Mouse (Mus musculus): Measurements from ENCODE around the gene Hoxc12. TPM values are rescaled to one million over a fixed set of nuclear protein-coding genes. Genes with fewer than 3 reads are reported as not detected.

The Hoxc12 gene
- total RNA-seq (2015) (not detected in 2 replicates), total RNA-seq (2017) (not detected in 2 replicates)

- no peak for ATAC-seq (ENCODE audit: poor library complexity, severe bottlenecking)
Observed at GRCm38 (mm10) chr15:102936279-102936972, at the start of gene Hoxc12. Hoxc12 (plus strand) TSS chr15:102936757.

GRCm38 (mm10) chr15:102895115-102895514, 41.4 kb upstream of the Hoxc12 start:
- ATAC-seq (ENCODE audit: poor library complexity, severe bottlenecking), result no peak

- ATAC-seq (ENCODE audit: poor library complexity, severe bottlenecking), result no peak
Observed at GRCm38 (mm10) chr15:102904946-102905345, 31.6 kb upstream of the Hoxc12 start.

GRCm38 (mm10) chr15:102909536-102909935, 27.0 kb upstream of the Hoxc12 start:
- ATAC-seq (ENCODE audit: poor library complexity, severe bottlenecking), result no peak

DNA sequence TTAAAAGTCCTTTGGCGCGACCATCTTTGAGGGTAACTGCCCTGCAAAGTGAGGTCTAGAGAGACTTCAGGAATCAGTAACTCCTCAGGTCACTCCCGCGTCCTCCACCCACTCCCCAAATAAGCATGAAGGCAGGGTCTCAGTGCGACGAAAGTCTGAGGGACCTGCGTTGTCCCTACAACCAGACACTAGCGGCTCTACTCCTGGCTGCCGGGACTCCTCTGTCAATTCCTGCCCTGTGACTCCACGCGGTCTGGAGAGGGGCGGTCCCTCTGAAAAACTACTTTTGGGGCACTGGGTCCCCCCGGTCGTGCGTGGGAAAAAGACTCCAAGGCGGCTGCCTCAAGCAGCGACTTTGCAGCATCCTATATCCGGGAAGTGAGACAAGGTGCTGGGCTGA, 26.5 kb upstream of the Hoxc12 start:
- ATAC-seq (ENCODE audit: poor library complexity, severe bottlenecking), result no peak

GRCm38 (mm10) chr15:102910496-102911095, 26.0 kb upstream of the Hoxc12 start:
- ATAC-seq (ENCODE audit: poor library complexity, severe bottlenecking), result no peak

- ATAC-seq (ENCODE audit: poor library complexity, severe bottlenecking), result no peak
Observed at GRCm38 (mm10) chr15:102913038-102913585, 23.4 kb upstream of the Hoxc12 start.

GRCm38 (mm10) chr15:102917972-102918572, 18.5 kb upstream of the Hoxc12 start:
- ATAC-seq (ENCODE audit: poor library complexity, severe bottlenecking), result no peak

GRCm38 (mm10) chr15:102918611-102919265, 17.8 kb upstream of the Hoxc12 start:
- no peak for ATAC-seq (ENCODE audit: poor library complexity, severe bottlenecking)

- ATAC-seq (ENCODE audit: poor library complexity, severe bottlenecking), result no peak
Observed at GRCm38 (mm10) chr15:102919336-102920180, 17.0 kb upstream of the Hoxc12 start.

DNA sequence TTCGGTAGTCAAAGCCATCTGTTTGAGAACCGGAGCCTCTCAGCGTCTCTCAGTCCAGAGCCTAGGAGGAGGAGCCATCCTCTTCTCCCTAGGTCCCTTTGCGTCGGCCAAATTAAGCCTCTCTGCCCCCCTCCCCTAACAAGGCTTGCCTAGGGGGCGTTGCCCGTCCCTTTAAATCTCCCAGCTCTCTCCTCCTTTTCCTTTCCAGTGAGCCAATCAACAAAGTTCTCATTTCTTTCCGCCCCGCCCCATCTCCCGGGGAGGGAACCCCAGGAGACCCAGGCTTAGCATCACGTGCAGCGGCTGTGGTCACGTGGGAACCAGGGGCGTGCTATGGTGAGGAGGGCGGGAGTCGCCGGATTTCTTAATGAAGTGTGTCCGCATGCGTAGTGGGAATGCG, 15.9 kb upstream of the Hoxc12 start:
- ATAC-seq (ENCODE audit: poor library complexity, severe bottlenecking), result no peak

GRCm38 (mm10) chr15:102921053-102922011, 15.2 kb upstream of the Hoxc12 start, which contains the start of gene Hoxc13:
Hoxc13 (plus strand) TSS chr15:102921103.
- no peak for ATAC-seq (ENCODE audit: poor library complexity, severe bottlenecking)

DNA sequence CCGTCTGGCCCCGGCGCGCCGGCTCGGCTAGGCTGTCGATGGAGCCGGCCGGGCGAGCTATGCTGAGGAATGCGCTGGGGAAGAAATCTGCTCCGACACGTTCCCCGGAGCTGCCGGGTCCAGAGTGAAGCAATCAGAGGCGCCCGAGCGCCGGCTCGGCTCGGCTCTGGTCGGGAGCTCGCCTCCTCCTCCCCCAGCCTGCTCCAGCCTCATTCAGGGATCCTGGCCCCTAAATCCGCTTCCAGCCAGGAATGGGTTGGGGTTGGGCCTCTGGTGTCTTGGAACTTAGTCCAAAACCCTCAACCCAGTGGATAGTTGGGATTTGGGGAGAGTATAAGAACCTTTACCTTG, 14.6 kb upstream of the Hoxc12 start:
- ATAC-seq (ENCODE audit: poor library complexity, severe bottlenecking), result no peak

DNA sequence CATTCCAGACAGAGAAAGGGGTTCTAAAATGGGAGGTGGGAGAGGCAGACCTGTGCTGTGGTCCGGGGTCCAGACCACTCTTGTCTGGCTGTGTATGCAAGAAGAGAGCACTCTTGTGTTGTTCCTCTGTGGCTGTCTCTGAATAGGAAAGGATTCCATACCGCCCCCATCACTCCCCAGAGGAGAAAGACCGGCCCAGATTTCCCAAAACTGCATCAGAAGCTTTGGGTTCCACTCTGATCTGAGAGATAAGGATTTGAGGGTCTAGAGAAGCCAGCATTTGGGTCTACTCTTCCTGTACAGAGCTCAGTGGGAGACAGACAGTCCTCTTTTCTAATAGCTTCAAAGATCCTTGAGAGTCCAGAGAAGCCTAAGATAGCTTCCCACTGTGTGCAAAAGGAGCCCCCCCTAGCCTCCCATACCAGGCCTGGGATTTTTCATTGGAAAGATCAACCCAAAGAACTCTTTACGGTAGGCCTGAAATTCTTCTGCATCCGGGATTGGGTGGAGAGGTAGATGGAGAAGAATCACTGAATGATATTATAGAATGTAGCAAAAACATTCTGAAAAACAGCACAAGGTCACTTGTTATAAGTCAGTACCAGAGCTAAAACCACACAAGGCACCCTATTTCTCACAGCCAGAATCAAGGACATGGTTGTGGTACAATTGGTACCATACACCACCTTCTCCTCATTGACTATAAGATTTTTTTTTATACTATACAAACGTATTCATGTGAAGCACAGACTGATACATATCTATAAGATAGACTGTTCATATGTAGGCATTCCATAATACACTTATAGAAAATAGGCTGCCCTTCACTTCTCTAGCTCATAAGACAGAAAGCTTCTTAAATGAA, 13.7 kb upstream of the Hoxc12 start:
- ATAC-seq (ENCODE audit: poor library complexity, severe bottlenecking), result no peak

- ATAC-seq (ENCODE audit: poor library complexity, severe bottlenecking), result no peak
Observed at GRCm38 (mm10) chr15:102927032-102927645, 9.4 kb upstream of the Hoxc12 start.

DNA sequence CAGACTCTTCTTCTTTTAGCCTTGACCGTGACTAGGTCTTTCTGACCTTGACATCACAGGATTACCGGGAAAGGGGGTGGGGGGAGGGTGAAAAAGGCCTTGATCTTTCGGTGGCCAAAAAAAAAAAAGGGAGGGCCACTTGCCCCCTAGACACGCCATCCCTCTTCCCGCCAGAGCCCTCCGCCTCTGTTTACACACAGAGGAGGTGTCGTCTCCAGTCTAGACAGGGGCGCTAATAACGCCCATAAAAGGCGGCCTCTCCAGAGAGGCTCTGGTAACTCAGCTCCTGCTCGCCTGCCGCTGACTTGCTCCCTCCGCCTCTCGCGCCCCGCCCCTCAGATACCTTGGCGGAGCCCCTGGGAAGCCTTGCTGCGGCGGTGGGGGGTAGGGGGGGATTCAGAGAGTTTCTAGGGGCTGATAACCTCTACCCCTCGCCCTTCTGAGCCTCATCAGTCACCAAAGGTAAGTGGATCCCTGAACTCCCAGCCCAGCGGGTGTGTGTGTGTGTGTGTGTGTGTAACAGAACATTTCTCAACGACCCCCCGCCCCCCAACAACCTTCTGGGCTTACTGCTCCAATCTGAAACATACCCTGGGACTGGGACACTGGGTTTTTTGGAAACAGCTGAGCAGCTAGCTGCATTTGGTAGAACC, 4.7 kb upstream of the Hoxc12 start:
- no peak for ATAC-seq (ENCODE audit: poor library complexity, severe bottlenecking)

DNA sequence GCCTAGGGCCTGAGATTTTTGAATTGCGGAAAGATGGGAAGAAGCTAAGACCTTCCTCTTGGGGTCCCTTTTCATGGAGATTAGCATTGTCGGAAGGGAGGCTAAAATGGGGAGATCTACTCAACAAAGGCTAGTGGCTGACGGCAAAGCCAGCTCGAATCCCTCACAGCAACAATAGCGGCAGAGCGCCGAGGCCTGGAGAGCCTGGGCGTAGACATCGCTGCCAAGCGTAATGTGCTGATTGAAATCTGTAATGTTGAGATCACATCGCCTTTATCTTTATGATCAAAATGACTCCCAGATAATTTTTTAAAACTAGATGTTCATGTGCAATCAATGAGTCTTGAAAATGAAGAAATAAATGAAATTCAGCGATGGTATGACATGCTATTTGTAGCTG, 2.1 kb upstream of the Hoxc12 start:
- no peak for ATAC-seq (ENCODE audit: poor library complexity, severe bottlenecking)
